Mouse (Mus musculus) stomach, postnatal 0 days (tissue): ENCODE data around the gene Tenm4.

Experiments
- CTCF ChIP-seq: IDR thresholded peaks from 2 replicates; pipeline ENCODE4 v1.5.1; 2016; ENCODE audit warnings: antibody characterized with exemption, low read depth, mild to moderate bottlenecking, moderate library complexity
- EP300 ChIP-seq: optimal IDR thresholded peaks from 2 replicates; pipeline ENCODE3; 2016; ENCODE audit warnings: antibody characterized with exemption

- no peak for TF ChIP-seq CTCF
- TF ChIP-seq EP300: no peak
These were observed 772.8 kb downstream of the Tenm4 start for GRCm38 (mm10) chr7:96943715-96944377.
